12 mouse cellular contexts compared by ENCODE assay signal in the genomic region with DNA sequence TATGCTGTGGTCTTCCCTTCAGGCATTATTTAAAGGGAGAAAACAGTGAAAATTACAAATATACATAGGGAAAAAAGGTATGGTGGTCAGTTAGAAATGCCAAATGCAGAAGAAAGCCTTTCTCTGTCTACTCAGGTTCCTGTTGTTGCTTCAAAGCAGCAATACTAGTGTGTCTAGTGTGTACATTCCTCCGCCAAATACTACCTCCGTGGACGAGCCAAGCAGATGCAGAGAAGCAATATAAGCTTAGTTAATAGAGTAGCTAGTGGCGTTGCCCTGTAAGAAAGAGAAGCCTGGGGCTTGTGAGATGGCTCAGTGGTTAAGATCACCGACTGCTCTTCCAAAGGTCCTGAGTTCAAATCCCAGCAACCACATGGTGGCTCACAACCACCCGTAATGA.
"Had no signal": no experiment of that assay in that cellular context is flagged by ENCODE, and none has a peak within 500 bp of the region (broad histone marks: within the 10 kb centered on the region; RNA-seq: fewer than 3 reads in every experiment).

No protein-coding gene starts in this region.

- H3K9me3 ChIP-seq: limb, embryonic 12.5 days; liver, embryonic 13.5 days; lung, embryonic 15.5 days had no signal

- H3K4me1 ChIP-seq: liver, embryonic 13.5 days; lung, embryonic 15.5 days had no signal

- H3K4me2 ChIP-seq: limb, embryonic 12.5 days; liver, embryonic 13.5 days; lung, embryonic 15.5 days had no signal

- H3K4me3 ChIP-seq: layer of hippocampus, adult 2 months; limb, embryonic 12.5 days; liver, embryonic 13.5 days; lung, embryonic 15.5 days had no signal

- H3K9ac ChIP-seq: limb, embryonic 12.5 days; liver, embryonic 13.5 days; liver, postnatal 0 days; lung, embryonic 15.5 days had no signal

- DNase-seq: kidney, adult 9 months; kidney, postnatal 4 days; liver; liver, embryonic 13.5 days; liver, postnatal 0 days; lung, postnatal 14 days; right cerebral cortex, postnatal 14 days; thymus, postnatal 36 days had no signal

- H3K27ac ChIP-seq: kidney, postnatal 0 days; limb, embryonic 12.5 days; liver, embryonic 13.5 days; lung, embryonic 15.5 days had no signal

- H3K27me3 ChIP-seq: limb, embryonic 12.5 days; liver, embryonic 13.5 days; lung, embryonic 15.5 days had no signal

- H3K36me3 ChIP-seq: limb, embryonic 12.5 days; liver, embryonic 13.5 days; lung, embryonic 15.5 days had no signal

- ATAC-seq: liver, postnatal 0 days had no signal
